26 mouse cellular contexts compared by ENCODE assay signal in the genomic region with DNA sequence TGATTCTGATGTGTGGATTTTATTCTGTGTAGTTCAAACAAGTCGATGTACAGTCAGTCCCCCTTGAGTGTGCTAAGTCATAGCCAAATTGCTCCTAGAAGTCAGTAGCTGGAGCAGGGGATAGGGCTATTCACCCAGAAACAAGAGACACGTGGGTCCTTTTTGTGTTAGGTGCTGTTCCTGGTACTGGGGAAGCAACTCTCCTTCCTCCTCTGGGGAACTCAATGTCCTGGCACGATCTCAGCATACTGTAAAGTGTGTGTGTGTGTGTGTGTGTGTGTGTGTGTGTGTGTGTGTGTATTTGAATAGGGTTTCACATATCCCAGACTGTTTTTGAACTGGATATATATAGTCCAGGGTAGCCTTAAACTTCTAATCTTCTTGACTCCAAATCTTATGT. TPM values are rescaled to one million over a fixed set of nuclear protein-coding genes. Genes with fewer than 3 reads are reported as not detected.
DNase-seq lines count a peak whose midpoint lies in the region; ATAC-seq and TF ChIP-seq lines count a peak whose summit lies in the region.
"Had no signal": no experiment of that assay in that cellular context is flagged by ENCODE, and none has a peak within 500 bp of the region (broad histone marks: within the 10 kb centered on the region; RNA-seq: fewer than 3 reads in every experiment).

No protein-coding gene starts in this region.

- ATAC-seq in heart, postnatal 0 days (ENCODE audit: insufficient read depth, low read depth): peak; percentile 50; the same call in 1 of the 2 replicates
- ATAC-seq in stomach, postnatal 0 days (ENCODE audit: low FRiP score, low TSS enrichment): peak; percentile 43; the same call in 1 of the 2 replicates
- ATAC-seq: activated CD4-positive, CD25-positive, alpha-beta regulatory T cell, adult 4 months; forebrain, embryonic 15.5 days; hindbrain, postnatal 0 days; inflammation-experienced regulatory T-cells, adult 6 months; intestine, embryonic 16.5 days had no signal

- no peak overlapping the region for H3K4me2 ChIP-seq in heart, postnatal 0 days (ENCODE audit: low read depth, low read length)
- H3K4me2 ChIP-seq in stomach, postnatal 0 days (replicated peaks; ENCODE audit: low read depth): no peak overlapping the region
- H3K4me2 ChIP-seq: embryonic facial prominence, embryonic 13.5 days; forebrain, embryonic 12.5 days; forebrain, embryonic 15.5 days; heart, embryonic 12.5 days; hindbrain, embryonic 14.5 days had no signal

- H3K27me3 ChIP-seq in heart, postnatal 0 days (ENCODE audit: control insufficient read depth, insufficient read depth, low read length): no peaks in the 10 kb centered on the region
- H3K27me3 ChIP-seq in stomach, postnatal 0 days (ENCODE audit: control insufficient read depth, insufficient read depth, low read length): no peaks in the 10 kb centered on the region
- H3K27me3 ChIP-seq: embryonic facial prominence, embryonic 13.5 days; forebrain, embryonic 15.5 days; heart, embryonic 12.5 days had no signal

- H3K36me3 ChIP-seq in heart, postnatal 0 days (replicated peaks; ENCODE audit: control insufficient read depth, insufficient read depth, low read length): no peaks in the 10 kb centered on the region
- H3K36me3 ChIP-seq in stomach, postnatal 0 days (ENCODE audit: control insufficient read depth, insufficient read depth, low read length): no peaks in the 10 kb centered on the region
- H3K36me3 ChIP-seq: embryonic facial prominence, embryonic 10.5 days; embryonic facial prominence, embryonic 13.5 days; forebrain, embryonic 12.5 days; forebrain, embryonic 15.5 days; heart, embryonic 12.5 days had no signal

- DNase-seq in gastrocnemius, postnatal 25 days: peak; percentile 32
- no peak for DNase-seq in gastrocnemius, adult 8-10 months (ENCODE audit: low spot score in 2 of 2)
- no peak for DNase-seq in heart, postnatal 0 days (ENCODE audit: low spot score)
- no peak for DNase-seq in heart, postnatal 10 days
- DNase-seq in lung, postnatal 25 days (ENCODE audit: low spot score): peak; percentile 72
- no peak for DNase-seq in lung, postnatal 10 days
- DNase-seq in stomach, postnatal 0 days (ENCODE audit: low spot score): no peak
- DNase-seq: adrenal gland, adult 8-10 months; adrenal gland, postnatal 25 days; cerebellum, adult 11-12 months; cerebellum, adult 8-10 months; cerebellum, postnatal 36 days; embryo, embryonic 11 days; gastrocnemius, postnatal 14 days; heart, postnatal 4 days had no signal

- no peak for TF ChIP-seq CTCF in heart, postnatal 0 days (IDR thresholded peaks at IDR 0.05; ENCODE audit: low read depth)
- no peak for TF ChIP-seq CTCF in stomach, postnatal 0 days (IDR thresholded peaks at IDR 0.05; ENCODE audit: low read depth)

- no peaks in the 10 kb centered on the region for H3K9me3 ChIP-seq in heart, postnatal 0 days (replicated peaks; ENCODE audit: control insufficient read depth, low read length)
- no peaks in the 10 kb centered on the region for H3K9me3 ChIP-seq in stomach, postnatal 0 days (ENCODE audit: control insufficient read depth, low read length)
- H3K9me3 ChIP-seq: embryonic facial prominence, embryonic 10.5 days; embryonic facial prominence, embryonic 13.5 days; forebrain, embryonic 12.5 days; forebrain, embryonic 15.5 days; heart, embryonic 12.5 days had no signal

- H3K27ac ChIP-seq in heart, postnatal 0 days (ENCODE audit: low read depth): 0 out of 2 replicates have a peak overlapping the region, but pooled peaks have one; percentile 8
- no peak overlapping the region for H3K27ac ChIP-seq in stomach, postnatal 0 days (replicated peaks)
- H3K27ac ChIP-seq: embryonic facial prominence, embryonic 10.5 days; embryonic facial prominence, embryonic 13.5 days; forebrain, embryonic 12.5 days; forebrain, embryonic 15.5 days; hindbrain, embryonic 14.5 days; hindbrain, postnatal 0 days had no signal

- H3K9ac ChIP-seq in heart, postnatal 0 days (replicated peaks; ENCODE audit: low read depth, low read length): no peak overlapping the region
- no peak overlapping the region for H3K9ac ChIP-seq in stomach, postnatal 0 days (ENCODE audit: low read length)
- H3K9ac ChIP-seq: embryonic facial prominence, embryonic 13.5 days; forebrain, embryonic 12.5 days; forebrain, embryonic 15.5 days; heart, embryonic 12.5 days; hindbrain, embryonic 14.5 days had no signal

- WGBS in heart, postnatal 0 days: 27% methylated on average over 3 of the region's 3 CpGs
- 39% methylated on average over 3 of the region's 3 CpGs for WGBS in stomach, postnatal 0 days

- no peak overlapping the region for H3K4me3 ChIP-seq in heart, postnatal 0 days (ENCODE audit: low read depth, low read length)
- no peak overlapping the region for H3K4me3 ChIP-seq in stomach, postnatal 0 days (ENCODE audit: low read depth, low read length)
- H3K4me3 ChIP-seq: embryonic facial prominence, embryonic 10.5 days; embryonic facial prominence, embryonic 13.5 days; erythroblast, embryonic 14.5 days; forebrain, embryonic 12.5 days; forebrain, embryonic 15.5 days; heart, embryonic 12.5 days had no signal

- intact Hi-C loops in heart, postnatal 10 days (cut with DNase I): no loop called here

- no peak for TF ChIP-seq EP300 in heart, postnatal 0 days (IDR thresholded peaks at IDR 0.05; ENCODE audit: low read depth)
- TF ChIP-seq EP300 in stomach, postnatal 0 days (optimal IDR thresholded peaks at IDR 0.05): no peak

- H3K4me1 ChIP-seq in heart, postnatal 0 days (ENCODE audit: control insufficient read depth, insufficient read depth): peaks cover 17% of the 10 kb centered on the region
- H3K4me1 ChIP-seq in stomach, postnatal 0 days (replicated peaks; ENCODE audit: control insufficient read depth, insufficient read depth): 0 out of 2 replicates have a peak, but pooled peaks cover 5% of the 10 kb centered on the region

RNA-seq across cellular contexts. Expression of gene Fos, which starts 8.8 kb away (rescaled TPM):
- 10 to 100 TPM in 1 of 2 experiments, 1 to 10 TPM in 1; 5.1 to 11.6 TPM for total RNA-seq in gastrocnemius, postnatal 25 days (2021)
- total RNA-seq in gastrocnemius, adult 8-10 months (2022): 10 to 100 TPM in 2 of 4 experiments, 1 to 10 TPM in 2; 5.6 to 26.9 (median 8.4) TPM
- total RNA-seq in heart, postnatal 0 days (2014; rRNA removed; ENCODE audit: low replicate concordance): 12.8 and 18.5 TPM in 2 replicates
- 1.6 and 2.7 TPM in 2 replicates for polyA plus RNA-seq in heart, postnatal 0 days (2015; fragmentation: Nextera tagmentation; extraction: Ambion mirVana)
- 1 to 10 TPM; 1.8 to 3.3 TPM for total RNA-seq in heart, postnatal 10 days (2021)
- 18.2 and 23.2 TPM in 2 replicates for polyA plus RNA-seq in stomach, postnatal 0 days (2015; fragmentation: Nextera tagmentation; extraction: Ambion mirVana)

Comparison
In these comparisons a context has a peak if more than half of its experiments do, and no peak if none do; other contexts are left out.
1. DNase-seq: peak in gastrocnemius, postnatal 25 days (single experiment) and lung, postnatal 25 days (single experiment); none in gastrocnemius, adult 8-10 months (0 of 2), heart, postnatal 0 days (single experiment), heart, postnatal 10 days (0 of 2), lung, postnatal 10 days (single experiment) and stomach, postnatal 0 days (single experiment).